Mouse (Mus musculus): ENCODE results near the gene Zfp57. TPM values are rescaled to one million over a fixed set of nuclear protein-coding genes. Genes with fewer than 3 reads are reported as not detected.

Zfp57 gene
- polyA plus RNA-seq, 1 experiment from 2014 or later = not detected

DNA sequence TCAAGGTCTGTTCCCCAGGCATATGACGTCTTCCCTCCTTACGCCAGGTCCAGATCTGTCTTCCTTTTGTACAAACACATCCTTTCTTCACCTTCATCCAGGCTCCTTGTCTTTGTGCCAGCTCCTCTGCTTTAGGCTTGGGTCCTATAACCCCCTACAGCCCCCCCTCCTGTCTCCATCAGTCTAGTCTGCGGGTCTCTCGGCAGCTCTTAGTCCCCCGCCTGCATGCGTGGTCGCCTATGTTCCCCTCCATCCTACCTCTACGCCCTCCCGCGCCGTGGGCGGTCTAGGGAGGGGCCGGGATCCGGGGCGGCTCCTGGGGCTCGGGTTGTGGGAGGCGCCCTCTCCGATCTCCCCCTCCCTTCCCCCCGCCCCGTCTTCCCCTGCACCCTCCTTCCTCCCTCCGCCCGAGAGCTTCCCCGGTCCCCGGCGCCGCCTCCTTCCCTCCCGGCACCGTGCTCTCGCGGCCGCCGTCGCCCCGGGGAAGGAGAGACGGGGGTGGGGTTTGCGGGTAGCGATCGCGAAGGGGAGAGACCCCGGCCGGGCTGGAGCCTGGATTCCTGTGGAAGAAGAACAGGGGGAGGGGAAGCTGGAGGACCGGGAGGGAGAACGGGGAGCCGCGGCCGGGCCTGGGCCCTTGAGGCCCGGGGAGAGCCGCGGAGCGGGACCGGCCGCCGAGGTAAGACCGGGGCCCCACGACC lies 44.8 kb downstream of the Zfp57 start, which contains the start of gene Gabbr1:
Gene Gabbr1 (plus strand): TSS at position 356 of the 701 bp plus-strand sequence.
- Histone ChIP-seq H3K79me2 (ENCODE audit: inconsistent target) (no peaks in the 10 kb centered on the region), H3K27ac (no peak within 1 kb of the TSS), H3K4me3 (ENCODE audit: inconsistent target) (no peak within 1 kb of the TSS), H3K36me3 (ENCODE audit: inconsistent target) (no peaks in the 10 kb centered on the region)
- under 1% methylated on average over 46 of the region's 55 CpGs for WGBS (ENCODE audit: missing documents)

DNA sequence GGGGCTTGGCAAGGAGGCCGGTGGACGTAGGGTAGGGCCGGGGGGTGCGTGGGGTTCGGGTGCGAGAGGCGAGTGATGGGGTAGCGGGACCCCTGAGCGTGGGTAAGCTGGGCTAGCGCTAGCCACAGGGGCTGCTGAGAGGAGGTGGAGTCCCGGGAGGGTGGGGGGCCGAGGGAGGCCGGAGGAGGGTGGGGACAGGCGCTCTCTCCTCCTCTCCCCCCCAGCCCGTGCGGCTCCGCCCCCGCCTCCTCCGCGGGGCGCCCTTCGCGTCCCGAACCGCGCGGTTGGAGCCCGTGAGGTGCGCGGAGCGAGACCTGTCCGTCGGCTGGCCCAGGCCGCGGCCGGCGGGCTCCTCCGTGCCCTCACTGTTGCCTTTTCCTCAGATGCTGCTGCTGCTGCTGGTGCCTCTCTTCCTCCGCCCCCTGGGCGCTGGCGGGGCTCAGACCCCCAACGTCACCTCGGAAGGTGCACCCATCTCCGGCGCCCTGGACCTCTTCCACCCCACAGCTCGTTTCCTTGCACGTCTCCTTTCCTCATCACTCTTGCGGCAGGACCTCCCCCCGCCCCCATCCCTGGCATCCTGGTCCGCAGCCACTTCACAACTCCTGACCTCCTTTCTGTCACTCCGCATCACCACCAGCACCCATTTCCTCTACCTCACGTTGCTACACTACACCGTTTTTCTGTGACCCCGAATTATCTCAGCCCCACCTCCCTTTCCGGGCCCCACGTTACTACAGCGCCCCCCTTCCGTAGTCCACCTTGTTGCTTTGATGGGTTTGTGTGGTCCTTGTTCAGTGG lies 45.5 kb downstream of the Zfp57 start:
- Histone ChIP-seq H3K4me3 (ENCODE audit: inconsistent target) (no peak overlapping the region), H3K36me3 (ENCODE audit: inconsistent target) (no peaks in the 10 kb centered on the region), H3K79me2 (ENCODE audit: inconsistent target) (no peaks in the 10 kb centered on the region), H3K27ac (no peak overlapping the region)
- WGBS (ENCODE audit: missing documents) = 2% methylated on average over 50 of the region's 58 CpGs

DNA sequence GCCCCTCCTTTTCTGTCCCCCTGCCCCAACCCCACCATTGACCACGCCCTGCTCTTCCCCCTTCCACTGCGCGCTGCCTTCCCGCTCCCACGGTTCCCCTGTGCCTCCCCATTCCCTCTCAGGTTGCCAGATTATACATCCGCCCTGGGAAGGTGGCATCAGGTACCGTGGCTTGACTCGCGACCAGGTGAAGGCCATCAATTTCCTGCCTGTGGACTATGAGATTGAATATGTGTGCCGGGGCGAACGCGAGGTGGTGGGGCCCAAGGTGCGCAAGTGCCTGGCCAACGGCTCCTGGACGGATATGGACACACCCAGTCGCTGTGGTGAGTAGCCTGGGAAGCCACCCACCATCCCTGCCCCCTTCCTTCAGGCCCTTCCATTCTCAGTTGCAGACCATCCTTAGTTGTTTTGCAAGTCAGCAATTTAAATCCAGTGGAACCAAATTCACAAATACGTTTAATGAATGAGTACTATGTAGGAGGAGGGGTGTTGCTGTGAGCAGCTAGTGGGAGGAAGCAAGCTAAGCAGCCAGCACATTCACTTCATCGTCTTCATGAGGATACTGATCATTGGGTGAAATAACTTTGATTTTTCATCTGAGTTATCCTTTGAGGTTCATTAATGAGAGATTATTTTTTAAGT lies 46.5 kb downstream of the Zfp57 start:
- Histone ChIP-seq H3K27ac (no peak overlapping the region), H3K36me3 (ENCODE audit: inconsistent target) (no peaks in the 10 kb centered on the region), H3K79me2 (ENCODE audit: inconsistent target) (no peaks in the 10 kb centered on the region), H3K4me3 (ENCODE audit: inconsistent target) (no peak overlapping the region)
- 90% methylated on average over 19 of the region's 19 CpGs for WGBS (ENCODE audit: missing documents)

DNA sequence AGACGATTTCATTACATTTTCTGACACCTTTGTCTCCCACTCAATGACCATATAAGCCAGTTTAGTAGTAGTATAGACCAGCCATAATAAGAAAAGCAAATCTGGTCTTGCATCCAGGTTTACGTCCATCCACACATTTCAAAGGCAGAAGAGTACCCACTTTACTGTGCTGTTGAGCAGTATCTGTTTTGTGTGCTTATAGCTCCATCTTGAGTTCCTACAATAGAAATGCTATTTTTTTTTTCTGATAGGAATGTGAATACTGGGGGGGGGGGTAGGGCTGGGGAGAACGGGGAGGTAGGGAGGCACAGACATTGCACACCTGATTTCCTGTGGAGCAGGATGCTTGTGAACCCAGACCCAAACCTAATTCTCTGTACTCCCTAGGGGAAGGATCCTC lies 47.0 kb downstream of the Zfp57 start:
- WGBS (ENCODE audit: missing documents) = 36% methylated on average over 3 of the region's 3 CpGs
- Histone ChIP-seq H3K27ac (no peak overlapping the region), H3K79me2 (ENCODE audit: inconsistent target) (no peaks in the 10 kb centered on the region), H3K36me3 (ENCODE audit: inconsistent target) (no peaks in the 10 kb centered on the region), H3K4me3 (ENCODE audit: inconsistent target) (no peak overlapping the region)

DNA sequence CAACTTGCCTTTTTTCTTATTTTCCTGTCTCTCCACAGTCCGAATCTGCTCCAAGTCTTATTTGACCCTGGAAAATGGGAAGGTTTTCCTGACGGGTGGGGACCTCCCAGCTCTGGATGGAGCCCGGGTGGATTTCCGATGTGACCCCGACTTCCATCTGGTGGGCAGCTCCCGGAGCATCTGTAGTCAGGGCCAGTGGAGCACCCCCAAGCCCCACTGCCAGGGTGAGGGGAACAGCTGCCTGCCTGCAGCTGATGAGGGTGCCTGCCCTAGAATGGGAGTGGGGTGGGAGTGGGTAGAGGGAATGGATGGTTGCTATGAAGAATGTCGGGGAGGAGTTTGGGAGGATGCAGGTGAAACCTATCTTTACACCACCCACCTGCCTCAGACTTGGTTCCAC lies 47.4 kb downstream of the Zfp57 start:
- WGBS (ENCODE audit: missing documents) = 84% methylated on average over 7 of the region's 7 CpGs
- Histone ChIP-seq H3K79me2 (ENCODE audit: inconsistent target) (no peaks in the 10 kb centered on the region), H3K4me3 (ENCODE audit: inconsistent target) (no peak overlapping the region), H3K27ac (no peak overlapping the region), H3K36me3 (ENCODE audit: inconsistent target) (no peaks in the 10 kb centered on the region)

DNA sequence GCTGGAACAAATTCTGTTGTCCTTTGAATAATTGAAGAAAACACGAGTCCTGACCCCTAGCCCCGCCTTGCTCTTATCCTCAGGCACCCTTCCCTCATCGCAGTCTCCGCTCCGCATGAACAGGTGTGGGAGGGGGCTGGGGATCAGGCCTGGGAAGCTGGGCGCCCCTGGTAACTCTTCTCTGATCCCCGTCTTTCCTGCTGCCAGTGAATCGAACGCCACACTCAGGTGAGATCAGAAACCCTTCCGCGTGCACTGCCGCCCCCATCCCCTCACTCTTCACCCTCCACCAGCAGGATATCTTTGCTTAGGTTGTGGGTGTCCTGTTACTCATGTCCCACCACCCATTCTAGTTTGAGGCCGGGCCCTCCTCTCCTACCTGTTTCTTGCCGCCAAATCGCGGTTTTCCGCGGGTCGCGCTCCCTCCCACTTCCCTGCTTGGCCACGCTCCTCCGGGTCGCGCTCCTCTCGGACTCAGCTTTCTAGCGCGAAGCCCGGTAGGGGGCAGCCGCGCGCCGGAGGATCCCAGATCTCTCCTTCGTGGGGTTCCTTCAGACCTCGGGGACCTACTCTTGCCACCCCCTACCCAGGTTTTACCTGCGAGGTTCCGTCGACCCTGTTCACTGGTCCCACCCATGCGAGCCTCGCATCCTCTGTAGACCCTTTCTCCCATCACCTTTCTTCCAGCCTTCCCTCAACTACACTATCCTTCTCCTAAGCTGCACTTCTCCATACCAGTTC lies 48.8 kb downstream of the Zfp57 start:
- WGBS (ENCODE audit: missing documents) = 18% methylated on average over 39 of the region's 39 CpGs
- no peak overlapping the region for H3K4me3 ChIP-seq (ENCODE audit: inconsistent target)
- H3K36me3 ChIP-seq (ENCODE audit: inconsistent target) = no peaks in the 10 kb centered on the region

DNA sequence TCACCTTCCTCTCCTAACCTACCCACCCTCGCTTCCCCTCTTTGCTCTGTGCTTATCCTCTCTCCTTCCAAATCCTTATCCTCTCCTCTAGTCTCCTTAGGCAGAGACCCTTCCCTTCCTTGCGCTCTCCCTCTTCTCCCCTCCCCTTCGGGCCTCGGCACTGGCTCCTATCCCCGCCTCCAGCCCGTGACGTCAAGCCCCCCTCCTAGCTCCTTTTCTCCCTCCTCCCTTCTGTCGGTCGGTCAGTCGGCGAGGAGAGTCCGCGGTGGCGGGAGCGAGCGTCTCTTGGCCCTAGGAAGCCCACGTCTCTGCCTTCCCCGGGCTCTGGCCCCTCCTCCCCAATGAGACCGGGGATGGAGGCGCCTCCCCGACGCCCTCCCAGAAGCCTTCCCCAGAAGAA lies 49.4 kb downstream of the Zfp57 start:
- no peaks in the 10 kb centered on the region for H3K36me3 ChIP-seq (ENCODE audit: inconsistent target)
- no peaks in the 10 kb centered on the region for H3K79me2 ChIP-seq (ENCODE audit: inconsistent target)
- WGBS (ENCODE audit: missing documents) = 1% methylated on average over 11 of the region's 22 CpGs
- H3K4me3 ChIP-seq (ENCODE audit: inconsistent target) = no peak overlapping the region
- H3K27ac ChIP-seq = no peak overlapping the region

More for the DNA sequence above, 48.8 kb downstream of the Zfp57 start:
- Histone ChIP-seq H3K27ac (no peak overlapping the region), H3K79me2 (ENCODE audit: inconsistent target) (no peaks in the 10 kb centered on the region)

DNA sequence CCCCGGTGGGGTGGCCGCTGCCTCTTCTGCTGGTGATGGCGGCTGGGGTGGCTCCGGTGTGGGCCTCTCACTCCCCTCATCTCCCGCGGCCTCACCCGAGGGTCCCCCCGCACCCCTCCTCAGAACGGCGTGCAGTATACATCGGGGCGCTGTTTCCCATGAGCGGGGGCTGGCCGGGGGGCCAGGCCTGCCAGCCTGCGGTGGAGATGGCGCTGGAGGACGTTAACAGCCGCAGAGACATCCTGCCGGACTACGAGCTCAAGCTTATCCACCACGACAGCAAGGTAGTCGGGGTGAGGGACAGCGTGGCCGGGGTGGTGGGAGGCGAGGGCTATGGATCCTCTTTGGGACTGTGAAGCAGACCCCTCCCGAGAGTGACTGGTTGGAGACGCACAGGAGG lies 49.9 kb downstream of the Zfp57 start:
- WGBS (ENCODE audit: missing documents) = 22% methylated on average over 25 of the region's 27 CpGs
- Histone ChIP-seq H3K27ac (no peak overlapping the region), H3K79me2 (ENCODE audit: inconsistent target) (no peaks in the 10 kb centered on the region), H3K4me3 (ENCODE audit: inconsistent target) (no peak overlapping the region), H3K36me3 (ENCODE audit: inconsistent target) (no peaks in the 10 kb centered on the region)

DNA sequence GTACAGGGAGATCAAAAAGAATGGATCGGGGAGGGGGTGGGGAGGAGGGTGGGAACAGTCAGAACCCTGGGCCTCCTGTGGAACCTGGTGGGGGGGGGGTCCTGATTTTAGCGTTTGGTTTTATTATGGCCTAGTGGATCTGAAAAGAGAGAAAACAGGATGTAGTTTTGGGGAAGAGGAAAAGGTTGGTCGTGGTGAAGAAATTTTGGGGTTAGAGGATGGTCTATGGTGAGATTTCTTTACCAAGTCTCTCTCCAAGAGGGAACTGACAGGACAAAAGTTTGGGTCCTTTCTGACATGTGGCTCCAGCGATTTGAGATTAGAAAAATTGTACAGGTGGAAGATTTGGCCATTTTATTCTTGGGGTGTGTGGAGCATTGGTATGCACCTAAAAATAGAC lies 50.8 kb downstream of the Zfp57 start:
- H3K27ac ChIP-seq = no peak overlapping the region
- H3K36me3 ChIP-seq (ENCODE audit: inconsistent target) = no peaks in the 10 kb centered on the region
- 17% methylated on average over 3 of the region's 4 CpGs for WGBS (ENCODE audit: missing documents)
- H3K79me2 ChIP-seq (ENCODE audit: inconsistent target) = no peaks in the 10 kb centered on the region
- H3K4me3 ChIP-seq (ENCODE audit: inconsistent target) = no peak overlapping the region

DNA sequence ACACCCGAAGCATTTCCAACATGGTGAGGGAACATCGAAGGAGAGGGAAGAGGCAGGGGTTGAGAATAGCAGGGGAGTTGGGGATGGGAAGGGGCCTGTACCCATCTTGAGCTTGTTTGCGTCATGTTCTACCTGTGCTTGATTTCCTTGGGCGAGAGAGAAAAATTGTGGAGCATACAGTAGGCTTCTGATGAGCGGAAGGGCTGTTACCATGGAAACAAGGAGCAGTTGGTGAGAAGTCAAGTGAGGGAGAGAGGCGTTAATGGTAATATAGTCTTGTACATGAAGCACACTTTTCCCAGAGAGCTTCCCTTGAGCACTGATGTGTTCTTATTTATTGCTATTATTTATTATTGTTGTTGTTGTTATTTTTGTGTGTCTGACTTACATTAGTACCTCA lies 56.0 kb downstream of the Zfp57 start:
- Histone ChIP-seq H3K4me3 (ENCODE audit: inconsistent target) (no peak overlapping the region), H3K79me2 (ENCODE audit: inconsistent target) (no peaks in the 10 kb centered on the region), H3K36me3 (ENCODE audit: inconsistent target) (no peaks in the 10 kb centered on the region), H3K27ac (no peak overlapping the region)
- WGBS (ENCODE audit: missing documents) = 98% methylated on average over 6 of the region's 6 CpGs

Other genes starting within 250 kb of the Zfp57 start
- not detected in 3 replicates for gene H2-M10.5, start 228.3 kb upstream of the Zfp57 start, polyA plus RNA-seq (2018)
- gene H2-M10.6, start 189.0 kb upstream of the Zfp57 start, polyA plus RNA-seq (2018) = not detected in 3 replicates
- gene Trim26, start 164.0 kb upstream of the Zfp57 start, polyA plus RNA-seq (2018) = 38.3 to 72.2 TPM (median 56.6 TPM) in 3 replicates
- not detected in 3 replicates for gene Trim15, start 134.0 kb upstream of the Zfp57 start, polyA plus RNA-seq (2018)
- gene Trim10, start 131.6 kb upstream of the Zfp57 start, polyA plus RNA-seq (2018) = not detected in 3 replicates
- gene Trim40, start 111.0 kb upstream of the Zfp57 start, polyA plus RNA-seq (2018) = not detected in 3 replicates
- gene Trim31, start 103.0 kb upstream of the Zfp57 start, polyA plus RNA-seq (2018) = not detected in 3 replicates
- not detected in 3 replicates for gene Rnf39, start 58.2 kb upstream of the Zfp57 start, polyA plus RNA-seq (2018)
- gene Ppp1r11, start 49.4 kb upstream of the Zfp57 start, polyA plus RNA-seq (2018) = 42.9 to 61.6 TPM (median 57.7 TPM) in 3 replicates
- gene Znrd1, start 42.6 kb upstream of the Zfp57 start, polyA plus RNA-seq (2018) = 17.7 to 36.4 TPM (median 32.4 TPM) in 3 replicates
- gene Znrd1as, start 42.6 kb upstream of the Zfp57 start, polyA plus RNA-seq (2018) = 5.5 to 12.4 TPM (median 5.9 TPM) in 3 replicates
- not detected in 3 replicates for gene 2410137M14Rik, start 19.9 kb upstream of the Zfp57 start, polyA plus RNA-seq (2018)
- not detected in 3 replicates for gene H2-M5, start 11.6 kb upstream of the Zfp57 start, polyA plus RNA-seq (2018)
- gene Mog, start 22.2 kb downstream of the Zfp57 start, polyA plus RNA-seq (2018) = not detected in 3 replicates
- gene Gabbr1, start 44.8 kb downstream of the Zfp57 start, polyA plus RNA-seq (2018) = 0.44 to 0.87 TPM (median 0.59 TPM) in 3 replicates
- not detected in 3 replicates for gene Olfr90, start 87.3 kb downstream of the Zfp57 start, polyA plus RNA-seq (2018)
- not detected in 3 replicates for gene Olfr91, start 97.1 kb downstream of the Zfp57 start, polyA plus RNA-seq (2018)
- gene Olfr92, start 118.9 kb downstream of the Zfp57 start, polyA plus RNA-seq (2018) = not detected in 3 replicates
- not detected in 3 replicates for gene Olfr93, start 160.3 kb downstream of the Zfp57 start, polyA plus RNA-seq (2018)
- gene Ubd, start 192.7 kb downstream of the Zfp57 start, polyA plus RNA-seq (2018) = not detected in 3 replicates
- gene Olfr94, start 199.8 kb downstream of the Zfp57 start, polyA plus RNA-seq (2018) = not detected in 3 replicates
- gene Olfr95, start 212.0 kb downstream of the Zfp57 start, polyA plus RNA-seq (2018) = not detected in 3 replicates
- gene Olfr96, start 219.0 kb downstream of the Zfp57 start, polyA plus RNA-seq (2018) = not detected in 3 replicates
- gene Olfr97, start 236.2 kb downstream of the Zfp57 start, polyA plus RNA-seq (2018) = not detected in 3 replicates